Mouse (Mus musculus) frontal cortex, adult 2 months (tissue): ENCODE data around the gene Ndufaf2. TPM values are rescaled to one million over a fixed set of nuclear protein-coding genes. Genes with fewer than 3 reads are reported as not detected.
A peak's percentile ranks its signal among the peaks of the same experiment; 100 is the strongest.

Experiments used
- DNase-seq, 2 experiments: peaks; one replicate each; pipeline ENCODE4 v3.0.0; 2022; ENCODE audit warnings: low spot score in 1 of 2; ENCODE audit errors: extremely low spot score in 1 of 2
- polyA plus RNA-seq: library from polyadenylated mRNA; depleted of rRNA; stranded (reverse); fragments of >200 nt; gene quantifications from 2 replicates; pipeline ENCODE4 v1.2.3, GENCODE M21; 2012; rRNA removed

The Ndufaf2 gene
- polyA plus RNA-seq, 1 experiment = 38.6 TPM

- DNase-seq = no peak
Measured at GRCm38 (mm10) chr13:107971868-107972267, 186.6 kb downstream of the Ndufaf2 start.

DNA sequence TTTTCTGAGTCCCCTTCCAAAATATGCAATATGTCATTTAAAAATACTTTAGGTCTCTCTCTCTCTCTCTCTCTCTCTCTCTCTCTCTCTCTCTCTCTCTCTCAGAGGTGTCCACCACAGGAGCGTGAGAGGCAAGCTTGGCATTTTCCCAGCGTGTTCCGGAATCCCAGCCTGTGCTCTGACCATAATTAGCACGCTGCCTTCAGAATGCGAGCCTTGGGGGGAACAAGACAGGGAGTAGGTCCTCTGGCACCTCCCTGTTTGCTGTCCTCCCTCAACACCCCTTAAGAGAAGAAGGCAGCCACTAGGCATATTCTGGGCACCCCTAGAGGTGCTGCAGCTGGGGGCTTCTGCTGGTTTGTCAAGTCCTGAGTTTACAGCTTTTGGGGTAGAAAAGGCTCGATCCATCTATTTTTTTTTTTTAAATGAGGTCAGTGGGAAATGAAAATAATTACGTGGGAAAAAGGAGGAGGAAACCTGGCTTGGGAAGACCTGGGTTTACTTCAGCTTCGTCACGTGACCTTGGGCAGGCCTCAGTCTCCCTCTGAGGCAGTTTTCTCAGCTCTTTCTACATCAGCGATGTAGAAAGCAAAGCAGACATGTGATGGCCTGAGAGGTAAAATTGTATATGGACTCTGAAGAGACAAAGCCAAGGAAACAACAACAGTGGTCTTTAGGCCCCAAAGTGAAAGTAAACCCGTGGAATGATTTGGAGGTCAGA is 187.8 kb downstream of the Ndufaf2 start:
- peak in 1 of 2 experiments; percentile 20 for DNase-seq

DNA sequence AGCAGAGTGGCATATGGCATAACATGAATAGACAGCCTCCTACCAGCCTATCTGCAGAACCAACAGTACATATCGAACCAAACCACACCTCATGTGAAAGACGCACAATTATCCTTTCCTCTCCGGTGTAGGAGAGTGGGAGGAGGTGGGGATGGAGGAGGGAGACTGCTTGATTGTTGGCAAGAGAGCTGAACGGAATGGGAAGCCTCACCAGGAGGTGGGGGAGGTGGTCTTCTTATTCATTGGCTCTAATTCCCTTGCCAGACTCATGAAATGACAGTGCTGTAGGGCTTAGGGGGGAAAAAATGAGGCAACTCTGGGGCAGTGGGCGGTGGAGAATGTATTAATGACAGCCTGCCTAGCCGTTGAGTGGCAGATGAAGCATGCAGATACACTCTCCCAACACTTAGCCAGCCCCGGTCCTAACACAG is 188.4 kb downstream of the Ndufaf2 start:
- peak; percentile 32 to 52 for DNase-seq

DNA sequence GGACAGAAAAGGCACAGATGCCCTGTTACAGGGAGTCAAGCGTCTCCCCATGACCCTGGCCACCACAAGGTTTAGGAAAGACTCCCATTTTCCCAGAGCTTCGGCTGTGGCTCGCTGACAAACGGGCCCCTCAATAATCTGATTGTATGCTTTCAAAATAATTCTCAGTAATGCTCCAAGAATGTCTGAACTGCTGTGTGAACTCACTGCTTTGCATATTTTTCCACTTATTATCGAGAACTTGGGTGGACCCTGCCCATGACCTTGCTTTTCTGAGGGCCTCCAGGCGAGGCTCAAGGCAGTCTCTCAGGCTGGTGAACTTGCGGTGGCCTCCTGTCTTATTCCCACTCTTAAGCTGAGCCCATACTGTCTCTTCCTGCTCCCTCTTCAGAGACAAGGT is 193.8 kb downstream of the Ndufaf2 start:
- DNase-seq = no peak

DNA sequence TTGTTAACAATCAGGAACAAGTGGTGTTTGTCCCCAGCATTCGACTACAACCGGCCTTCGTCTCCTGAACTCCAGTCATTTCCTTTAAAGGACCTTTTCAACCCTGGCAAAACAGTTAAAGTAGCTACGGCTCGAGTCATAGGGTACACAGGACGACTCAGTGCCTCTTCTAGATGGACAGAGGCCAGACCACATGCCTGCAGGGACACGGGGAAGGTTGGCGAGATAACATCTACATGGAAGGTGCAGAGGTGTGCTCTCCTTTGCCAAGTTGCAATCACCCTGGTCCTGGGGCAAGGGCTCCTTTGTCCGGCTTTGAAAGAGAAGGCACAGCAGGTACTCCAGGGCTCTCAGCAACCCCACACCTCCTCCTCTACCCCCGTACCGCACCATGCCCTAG is 195.0 kb downstream of the Ndufaf2 start:
- no peak for DNase-seq

- DNase-seq = no peak
Measured at GRCm38 (mm10) chr13:107962741-107963140, 195.7 kb downstream of the Ndufaf2 start.

- no peak for DNase-seq
Measured at GRCm38 (mm10) chr13:107961972-107962371, 196.5 kb downstream of the Ndufaf2 start.

DNA sequence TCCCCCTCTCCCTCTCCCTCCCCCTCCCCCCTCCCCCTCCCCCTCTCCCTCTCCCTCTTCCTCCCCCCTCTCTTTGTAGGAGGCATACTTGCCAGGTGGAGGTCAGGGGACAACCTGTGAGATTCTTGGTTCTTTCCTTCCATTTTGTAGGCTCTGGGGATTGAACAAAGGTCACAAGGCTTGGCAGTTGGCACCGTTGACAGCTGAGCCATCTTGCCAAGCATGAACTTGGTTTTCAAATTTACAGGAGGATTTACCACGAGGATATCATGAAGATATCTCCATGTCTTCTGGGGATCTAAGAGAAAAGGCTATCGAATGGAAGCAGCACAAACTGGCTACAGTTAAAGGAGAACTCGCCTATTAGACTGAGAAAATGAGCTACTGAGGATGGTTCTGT is 196.9 kb downstream of the Ndufaf2 start:
- no peak for DNase-seq

GRCm38 (mm10) chr13:107960549-107960948 is 197.9 kb downstream of the Ndufaf2 start:
- no peak for DNase-seq

DNA sequence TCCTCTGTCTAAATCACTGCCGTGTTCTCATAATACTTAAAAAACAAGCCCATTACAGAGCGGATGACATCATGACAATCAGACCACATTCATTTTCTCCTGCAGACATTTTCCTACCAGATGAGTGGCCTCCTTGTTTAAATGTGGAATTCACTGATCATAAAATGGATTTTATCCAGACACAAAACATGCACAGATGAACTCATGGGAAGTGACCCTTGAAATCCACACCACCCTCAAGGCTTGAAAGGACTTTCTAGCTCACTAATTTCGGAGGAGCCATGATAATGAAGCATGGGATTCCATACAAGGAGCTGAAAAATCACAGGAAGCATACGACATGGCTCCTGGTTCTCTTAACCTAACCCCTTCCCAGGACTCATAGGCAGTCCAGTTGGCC is 198.5 kb downstream of the Ndufaf2 start:
- DNase-seq = no peak

GRCm38 (mm10) chr13:107956246-107956645 is 202.2 kb downstream of the Ndufaf2 start:
- no peak for DNase-seq

- DNase-seq = no peak
Measured at GRCm38 (mm10) chr13:107955327-107956110, 202.9 kb downstream of the Ndufaf2 start.

- no peak for DNase-seq
Measured at GRCm38 (mm10) chr13:107954445-107955261, 203.8 kb downstream of the Ndufaf2 start.

GRCm38 (mm10) chr13:107954100-107954444 is 204.4 kb downstream of the Ndufaf2 start:
- DNase-seq = no peak

Other genes with a start within 250 kb of the Ndufaf2 start
- gene Smim15, start 114.2 kb downstream of the Ndufaf2 start, polyA plus RNA-seq = 42.2 and 49.2 TPM in 2 replicates
- 13.1 and 14.3 TPM in 2 replicates for gene Ercc8, start 108 bp upstream of the Ndufaf2 start, polyA plus RNA-seq
- 9.5 and 9.8 TPM in 2 replicates for gene Elovl7, start 55.8 kb upstream of the Ndufaf2 start, polyA plus RNA-seq
- 0.38 and 0.53 TPM in 2 replicates for gene Depdc1b, start 157.7 kb upstream of the Ndufaf2 start, polyA plus RNA-seq